Mouse (Mus musculus) cerebellum, adult 2 months (tissue): ENCODE results near the gene Ier5l. TPM values are rescaled to one million over a fixed set of nuclear protein-coding genes. Genes with fewer than 3 reads are reported as not detected.

Source experiments
- DNase-seq, 2 experiments: peaks; one replicate each; pipeline ENCODE4 v3.0.0; 2021
- H3K27ac ChIP-seq: fragments of 200-500 bp; 2 replicates; pipeline ENCODE4 v1.5.1; 2012; ENCODE audit warnings: low read length, control low read depth, inconsistent platforms; ENCODE audit not compliant: insufficient read depth
- H3K27me3 ChIP-seq: fragments of 200-500 bp; 2 replicates; pipeline ENCODE4 v1.6.1; 2012; ENCODE audit warnings: inconsistent platforms, mild to moderate bottlenecking, low read length, moderate library complexity; ENCODE audit not compliant: control insufficient read depth, insufficient read depth
- H3K4me1 ChIP-seq: fragments of 200-500 bp; 2 replicates; pipeline ENCODE4 v1.6.1; 2011; ENCODE audit warnings: low read length; ENCODE audit not compliant: control insufficient read depth, insufficient read depth
- H3K4me3 ChIP-seq: fragments of 200-500 bp; replicated peaks from 2 replicates; pipeline ENCODE3; 2011; ENCODE audit warnings: mild to moderate bottlenecking, low read depth, low read length, control low read depth; ENCODE audit not compliant: insufficient read depth
- CTCF ChIP-seq: fragments of 200-500 bp; IDR thresholded peaks from 2 replicates; pipeline ENCODE4 v1.5.1; 2011; ENCODE audit warnings: low read depth, mild to moderate bottlenecking, control low read depth, low read length, moderate library complexity, borderline replicate concordance; ENCODE audit not compliant: insufficient read depth
- POLR2A ChIP-seq: fragments of 200-500 bp; IDR thresholded peaks from 2 replicates; pipeline ENCODE4 v1.6.1; 2011; ENCODE audit warnings: low read length, control low read depth, borderline replicate concordance; ENCODE audit not compliant: insufficient read depth
- WGBS: fragments of 180-500 bp; shearing (Covaris S2); methylation state at CpG from one replicate; pipeline ENCODE4 v1.1.7; 2018; 5-methylcytosine and 5-hydroxymethylcytosine counted together
- polyA plus RNA-seq: library from polyadenylated mRNA; depleted of rRNA; stranded (reverse); fragments of >200 nt; gene quantifications from 2 replicates; pipeline ENCODE4 v1.2.3, GENCODE M21; 2012

Gene Ier5l
- polyA plus RNA-seq, 1 experiment, result 7.5 TPM

DNA sequence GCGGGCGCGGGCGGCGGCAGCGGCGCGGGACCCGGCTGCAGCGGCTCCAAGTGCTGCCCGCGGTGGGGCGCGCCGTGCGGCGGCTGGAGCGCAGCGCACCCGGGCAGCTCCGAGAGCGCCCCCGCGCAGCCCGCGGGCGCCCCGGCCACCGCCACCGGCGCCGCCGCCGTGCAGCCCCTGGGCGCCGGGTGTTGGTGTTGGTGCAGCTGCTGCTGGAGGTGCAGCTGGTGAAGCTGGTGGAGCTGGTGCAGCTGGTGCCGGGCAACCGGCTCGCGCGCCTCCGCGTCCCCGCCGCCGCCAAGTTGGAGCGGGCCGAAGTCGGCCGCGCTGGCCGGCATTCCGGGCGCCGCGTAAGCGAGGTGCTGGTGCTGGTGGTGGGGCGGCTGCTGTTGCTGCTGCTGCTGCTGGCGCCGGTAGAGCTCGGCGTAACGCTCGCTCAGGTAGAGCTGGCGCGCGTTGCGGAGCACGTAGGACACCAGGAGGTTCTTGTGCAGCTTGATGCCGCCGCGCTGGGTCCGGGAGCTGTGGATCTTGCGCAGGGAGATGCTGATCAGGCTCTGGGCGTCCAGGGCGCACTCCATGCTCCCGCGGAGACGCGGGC lies 488 bp downstream of the Ier5l start:
- H3K4me3 ChIP-seq, result peak overlapping the region; percentile 52
- no peaks in the 10 kb centered on the region; the same call in 1 of the 2 replicates for H3K27me3 ChIP-seq
- no peak overlapping the region for H3K27ac ChIP-seq
- H3K4me1 ChIP-seq, result peaks cover 5% of the 10 kb centered on the region; the same call in 1 of the 2 replicates
- no peak for DNase-seq
- 2% methylated on average over 73 of the region's 80 CpGs for WGBS
- no peak for TF ChIP-seq CTCF
- TF ChIP-seq POLR2A, result no peak

DNA sequence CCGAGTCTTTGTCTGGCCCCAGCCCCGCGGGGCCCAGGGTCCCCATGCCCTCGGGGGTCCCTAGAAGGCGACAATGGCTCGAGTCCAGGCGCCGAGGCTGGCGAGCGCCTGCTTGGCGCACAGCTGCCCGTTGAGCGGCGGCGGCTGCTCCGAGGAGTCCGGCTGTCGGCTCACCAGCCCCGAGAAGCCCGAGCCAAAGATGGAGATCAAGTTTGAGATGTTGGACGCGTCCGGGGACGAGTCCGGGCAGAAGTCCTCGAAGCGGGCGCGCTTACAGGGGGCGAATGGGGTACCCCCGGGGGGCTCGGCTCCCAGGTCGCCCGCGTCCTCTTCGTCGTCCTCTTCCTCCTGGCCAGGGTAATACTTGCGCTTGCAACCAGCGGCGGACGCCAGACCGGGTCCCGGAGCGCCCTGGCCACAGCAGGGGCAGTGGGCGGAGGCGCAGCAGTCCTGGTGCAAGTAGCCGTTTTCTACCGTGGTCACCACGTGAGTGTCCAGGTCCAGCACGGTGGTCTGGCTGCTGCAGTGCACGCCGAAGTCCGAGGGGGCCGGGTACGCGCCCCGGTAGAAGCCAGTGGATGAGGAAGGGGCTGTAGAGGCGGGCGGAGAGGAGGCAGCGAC lies 1.2 kb downstream of the Ier5l start:
- TF ChIP-seq CTCF, result no peak
- TF ChIP-seq POLR2A, result no peak
- no peak for DNase-seq
- H3K4me1 ChIP-seq, result peaks cover 5% of the 10 kb centered on the region; the same call in 1 of the 2 replicates
- no peaks in the 10 kb centered on the region; the same call in 1 of the 2 replicates for H3K27me3 ChIP-seq
- WGBS, result under 1% methylated on average over 60 of the region's 60 CpGs
- H3K27ac ChIP-seq, result no peak overlapping the region
- peak overlapping the region; percentile 12 for H3K4me3 ChIP-seq

DNA sequence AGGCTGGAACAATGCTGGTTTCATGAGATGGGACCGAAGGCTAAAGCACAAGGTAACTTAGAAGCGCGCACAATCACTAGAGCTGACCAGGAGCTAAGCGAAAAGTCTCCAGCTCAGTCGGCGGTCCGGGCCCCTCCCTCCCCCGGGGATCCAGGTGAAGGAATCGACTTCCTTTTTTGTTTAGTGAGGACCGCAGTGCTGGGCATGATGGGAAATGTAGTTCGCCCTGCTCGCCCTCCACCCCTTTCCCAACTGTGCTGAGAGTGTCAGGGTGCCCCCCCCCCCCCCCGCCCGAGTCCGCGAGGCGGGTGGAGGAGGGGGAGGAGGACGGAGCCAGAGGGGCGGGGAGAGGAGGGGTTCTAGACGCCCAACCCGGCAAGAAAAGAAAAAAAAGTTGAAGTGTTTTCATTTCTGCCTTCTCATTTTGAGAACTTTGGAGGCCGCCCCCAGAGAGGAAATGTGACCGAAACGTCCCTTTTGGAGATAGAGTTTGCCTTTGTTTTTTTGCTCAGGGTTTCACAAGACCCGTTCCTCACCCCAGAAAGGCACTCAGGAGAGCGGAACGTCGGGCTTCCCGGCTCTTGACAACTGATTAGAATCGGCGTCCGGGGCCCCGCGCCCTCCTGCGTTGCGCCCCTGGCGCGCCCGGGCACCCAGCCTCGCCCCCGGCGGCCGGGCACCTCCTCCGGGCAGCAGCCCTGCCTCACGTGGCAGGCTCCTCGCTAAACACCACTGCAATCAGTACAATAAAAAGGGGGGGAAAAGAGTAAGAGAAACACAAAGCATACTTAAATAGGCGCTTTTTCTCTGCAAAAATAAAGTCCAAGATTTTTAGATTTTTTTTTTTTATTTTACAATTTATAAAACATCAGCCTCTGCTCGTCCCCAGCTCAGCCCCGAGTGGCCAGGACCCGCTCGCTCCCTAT lies 2.0 kb downstream of the Ier5l start:
- Histone ChIP-seq H3K27me3 (no peaks in the 10 kb centered on the region; the same call in 1 of the 2 replicates), H3K4me3 (peak overlapping the region; percentile 23), H3K4me1 (peaks cover 5% of the 10 kb centered on the region; the same call in 1 of the 2 replicates), H3K27ac (no peak overlapping the region; the same call in 1 of the 2 replicates)
- peak; percentile 50 to 55 for DNase-seq
- WGBS, result under 1% methylated on average over 48 of the region's 51 CpGs
- TF ChIP-seq POLR2A (no peak), CTCF (no peak)

DNA sequence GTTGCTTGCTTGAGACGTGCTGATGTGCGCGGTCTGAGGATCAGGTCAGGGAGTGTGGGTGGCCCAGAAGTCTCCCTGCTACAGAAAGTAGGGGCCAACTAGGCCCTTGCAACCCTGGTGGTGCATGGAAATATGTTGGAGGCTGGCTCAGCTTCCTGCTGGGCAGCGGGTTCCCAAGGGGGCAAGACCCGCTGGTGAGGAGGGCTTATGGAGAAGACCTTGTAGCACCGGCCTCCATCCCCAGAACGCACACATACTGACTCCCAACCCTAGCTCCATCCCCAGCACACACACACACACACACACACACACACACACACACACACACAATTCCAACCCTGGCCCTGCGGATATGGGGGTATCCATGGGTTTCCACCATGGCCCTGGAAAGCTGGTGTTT lies 3.0 kb downstream of the Ier5l start:
- TF ChIP-seq CTCF (no peak), POLR2A (no peak)
- DNase-seq, result no peak
- 25% methylated on average over 8 of the region's 8 CpGs for WGBS
- H3K4me1 ChIP-seq, result peaks cover 5% of the 10 kb centered on the region; the same call in 1 of the 2 replicates
- no peak overlapping the region for H3K27ac ChIP-seq
- peak overlapping the region; percentile 10 for H3K4me3 ChIP-seq
- no peaks in the 10 kb centered on the region; the same call in 1 of the 2 replicates for H3K27me3 ChIP-seq

DNA sequence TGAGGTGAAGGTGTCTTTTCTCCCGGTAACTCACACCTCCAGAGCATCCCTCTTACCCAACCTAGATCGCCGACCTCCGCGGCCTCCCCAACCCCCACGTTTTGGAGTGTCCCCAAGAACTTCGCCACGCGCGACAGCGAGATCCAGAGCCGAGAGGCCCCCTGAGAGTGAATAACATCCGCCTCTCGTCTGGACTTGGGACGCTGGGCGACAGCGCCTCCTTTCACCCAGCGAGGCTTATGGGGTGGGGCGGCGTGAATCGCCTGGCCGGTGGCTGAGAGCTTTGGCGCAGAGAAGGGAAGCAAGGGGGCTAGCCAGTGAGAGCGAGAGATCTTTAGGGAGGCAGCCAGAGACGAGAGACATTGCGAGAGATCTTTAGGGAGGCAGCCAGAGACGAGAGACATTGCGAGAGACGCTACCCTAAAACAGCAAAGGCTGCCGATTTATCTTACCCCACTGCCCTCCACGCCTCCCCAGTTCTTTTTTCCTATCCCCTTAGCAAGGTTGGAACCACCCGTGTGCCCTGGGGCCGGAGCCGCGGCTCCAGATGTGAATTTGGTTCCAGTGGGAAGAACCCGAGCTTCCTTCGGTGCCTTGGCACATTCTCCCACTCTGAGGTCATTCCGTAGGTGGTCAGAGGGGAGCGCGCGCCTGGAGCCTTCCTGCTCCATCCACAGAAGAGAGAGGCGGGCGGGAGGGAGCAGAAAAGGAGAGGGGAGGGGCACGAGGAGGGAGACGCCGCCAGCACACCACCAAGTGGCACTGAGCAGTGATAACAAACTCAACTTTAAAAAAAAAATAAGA lies 3.7 kb downstream of the Ier5l start:
- under 1% methylated on average over 46 of the region's 46 CpGs for WGBS
- no peak overlapping the region for H3K27ac ChIP-seq
- peaks cover 5% of the 10 kb centered on the region; the same call in 1 of the 2 replicates for H3K4me1 ChIP-seq
- peak overlapping the region; percentile 79 for H3K4me3 ChIP-seq
- no peak for TF ChIP-seq CTCF
- no peak for TF ChIP-seq POLR2A
- H3K27me3 ChIP-seq, result no peaks in the 10 kb centered on the region; the same call in 1 of the 2 replicates
- peak; percentile 63 to 77 for DNase-seq

DNA sequence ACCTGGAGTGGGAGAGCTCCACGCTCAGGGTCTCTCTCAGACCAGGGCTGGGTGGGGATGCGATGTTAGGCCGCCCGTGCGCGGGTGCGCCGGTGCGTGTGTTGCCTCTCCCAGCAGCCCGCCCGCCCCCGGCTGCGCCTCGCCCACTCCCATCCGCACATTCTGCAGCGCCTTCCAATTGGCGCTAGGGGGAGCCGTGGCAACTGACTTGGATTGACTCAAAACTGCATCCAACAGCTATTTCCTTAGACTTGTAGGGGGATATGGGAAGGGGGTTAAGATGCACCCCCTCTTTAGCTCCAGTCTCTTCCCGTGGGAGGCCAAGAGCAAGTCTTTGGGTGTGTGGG lies 4.2 kb downstream of the Ier5l start:
- Histone ChIP-seq H3K4me3 (peak overlapping the region; percentile 79), H3K27me3 (no peaks in the 10 kb centered on the region; the same call in 1 of the 2 replicates), H3K4me1 (peaks cover 5% of the 10 kb centered on the region; the same call in 1 of the 2 replicates), H3K27ac (no peak overlapping the region)
- WGBS, result under 1% methylated on average over 19 of the region's 19 CpGs
- TF ChIP-seq POLR2A (no peak), CTCF (peak; percentile 81)
- DNase-seq, result peak in 1 of 2 experiments; percentile 70

DNA sequence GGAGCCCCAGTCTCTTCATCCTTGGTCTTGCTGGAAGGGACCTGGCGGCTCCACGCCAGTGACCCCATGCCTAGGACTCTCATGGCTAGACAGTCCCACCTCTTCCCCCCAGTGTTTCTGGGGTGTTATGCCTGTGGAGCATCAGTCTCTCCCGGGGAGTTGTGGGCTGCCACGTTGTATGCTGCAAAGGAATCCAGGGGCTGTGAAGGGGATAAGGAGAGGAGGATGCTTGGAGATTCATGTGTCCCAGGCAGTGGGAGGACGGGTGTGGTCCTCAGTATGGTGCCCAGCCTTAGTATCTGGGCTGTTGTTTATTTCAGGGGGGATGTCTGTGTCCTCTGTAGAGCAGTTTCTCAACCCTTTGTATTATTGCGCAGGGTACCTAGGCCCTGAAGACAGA lies 5.0 kb downstream of the Ier5l start:
- WGBS, result 70% methylated on average over 6 of the region's 6 CpGs
- Histone ChIP-seq H3K27me3 (no peaks in the 10 kb centered on the region; the same call in 1 of the 2 replicates), H3K4me3 (no peak overlapping the region), H3K4me1 (peaks cover 8% of the 10 kb centered on the region), H3K27ac (no peak overlapping the region)
- DNase-seq, result no peak
- TF ChIP-seq POLR2A (no peak), CTCF (no peak)
